Mouse (Mus musculus) heart, postnatal 0 days (tissue): ENCODE data around the gene Chmp2b.

ENCODE experiments used
- CTCF ChIP-seq: IDR thresholded peaks from 2 replicates; pipeline ENCODE4 v1.5.1; 2016; ENCODE audit warnings: antibody characterized with exemption, control low read depth, low read depth
- EP300 ChIP-seq: IDR thresholded peaks from 2 replicates; pipeline ENCODE4 v1.6.1; 2016; ENCODE audit warnings: antibody characterized with exemption, low read depth

DNA sequence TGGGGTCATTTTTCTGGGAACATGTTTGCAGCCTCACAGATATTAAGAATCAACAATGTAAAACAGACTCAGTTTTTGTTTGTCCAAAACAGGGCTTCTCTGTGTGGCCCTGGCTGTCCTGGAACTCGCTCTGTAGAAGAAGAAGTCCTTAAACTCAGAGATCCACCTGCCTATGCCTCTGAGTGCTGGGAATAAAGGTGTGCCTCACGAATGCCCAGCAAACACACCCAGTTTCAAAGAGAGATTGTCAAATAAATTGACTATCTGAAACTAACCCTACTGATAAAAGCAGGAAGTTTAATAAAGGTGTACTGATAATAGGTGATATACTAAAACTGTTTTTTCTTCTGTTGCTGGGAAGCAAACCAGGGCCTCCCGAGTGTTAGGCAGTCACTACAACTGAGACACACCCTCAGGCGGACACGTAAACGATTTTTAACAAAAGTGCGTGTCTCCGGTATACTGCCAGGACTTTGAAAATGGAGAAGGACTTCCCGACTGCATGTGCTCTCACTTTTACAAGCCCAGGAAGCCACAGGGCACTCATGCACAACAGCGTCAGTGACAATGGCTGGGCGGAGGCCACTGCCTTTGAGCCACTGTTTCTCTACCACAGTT is 18.7 kb downstream of the Chmp2b start:
- TF ChIP-seq CTCF (no peak), EP300 (no peak)
